Mouse (Mus musculus) cortical plate, adult 2 months (tissue): ENCODE data around the gene Irak4.

Experiments
- CTCF ChIP-seq: fragments of 200-500 bp; IDR thresholded peaks from 2 replicates; pipeline ENCODE4 v1.5.1; 2011; ENCODE audit warnings: mild to moderate bottlenecking, control low read depth, low read length; ENCODE audit not compliant: insufficient read depth; ENCODE audit errors: extremely low read depth
- POLR2A ChIP-seq: fragments of 200-500 bp; IDR thresholded peaks from 2 replicates; pipeline ENCODE4 v1.6.1; 2011; ENCODE audit warnings: mild to moderate bottlenecking, low read length, control low read depth; ENCODE audit not compliant: insufficient read depth; ENCODE audit errors: extremely low read depth

- TF ChIP-seq POLR2A, result no peak
- TF ChIP-seq CTCF, result no peak
Observed at GRCm38 (mm10) chr15:94564909-94565308, 21.5 kb downstream of the Irak4 start.
